Mouse (Mus musculus): ENCODE data around the gene Guf1.

Guf1 gene

GRCm38 (mm10) chr5:69556628-69557403 lies at the start of gene Guf1:
Gene Guf1, plus strand, starts transcription at chr5:69556923.
- 0 out of 2 replicates have a peak, but pooled peaks have one; percentile 37 for TF ChIP-seq GATA4 (IDR thresholded peaks at IDR 0.05; ENCODE audit: insufficient replicate concordance, low read length)

GRCm38 (mm10) chr5:69507045-69507444 lies 49.7 kb upstream of the Guf1 start:
- no peak for TF ChIP-seq GATA4 (IDR thresholded peaks at IDR 0.05; ENCODE audit: insufficient replicate concordance, low read length)

- TF ChIP-seq GATA4 (IDR thresholded peaks at IDR 0.05; ENCODE audit: insufficient replicate concordance, low read length): no peak
Observed at GRCm38 (mm10) chr5:69511631-69512030, 45.1 kb upstream of the Guf1 start.

- no peak for TF ChIP-seq GATA4 (IDR thresholded peaks at IDR 0.05; ENCODE audit: insufficient replicate concordance, low read length)
Observed at GRCm38 (mm10) chr5:69512203-69512602, 44.5 kb upstream of the Guf1 start.

- TF ChIP-seq GATA4 (IDR thresholded peaks at IDR 0.05; ENCODE audit: insufficient replicate concordance, low read length): no peak
Observed at GRCm38 (mm10) chr5:69520661-69521278, 36.0 kb upstream of the Guf1 start.

DNA sequence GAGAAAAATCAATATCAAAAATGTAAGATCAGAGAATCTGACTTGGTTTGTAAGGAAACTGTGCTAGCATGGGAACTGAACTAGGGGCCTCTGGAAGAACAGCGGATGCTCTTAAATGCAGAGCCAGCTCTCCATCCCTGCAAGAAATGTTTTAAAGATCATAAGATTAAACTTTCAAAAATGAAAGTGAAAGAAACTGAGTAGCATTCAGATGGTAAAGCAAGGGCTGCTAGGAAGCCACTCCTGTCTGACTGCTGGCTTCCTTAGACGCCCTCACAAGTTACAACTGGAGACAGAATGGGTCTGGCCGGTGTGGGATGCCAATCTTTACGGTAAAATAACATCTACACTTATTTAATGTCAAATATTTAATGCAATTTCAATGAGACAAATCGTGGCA lies 34.7 kb upstream of the Guf1 start:
- TF ChIP-seq GATA4 (IDR thresholded peaks at IDR 0.05; ENCODE audit: insufficient replicate concordance, low read length): no peak

DNA sequence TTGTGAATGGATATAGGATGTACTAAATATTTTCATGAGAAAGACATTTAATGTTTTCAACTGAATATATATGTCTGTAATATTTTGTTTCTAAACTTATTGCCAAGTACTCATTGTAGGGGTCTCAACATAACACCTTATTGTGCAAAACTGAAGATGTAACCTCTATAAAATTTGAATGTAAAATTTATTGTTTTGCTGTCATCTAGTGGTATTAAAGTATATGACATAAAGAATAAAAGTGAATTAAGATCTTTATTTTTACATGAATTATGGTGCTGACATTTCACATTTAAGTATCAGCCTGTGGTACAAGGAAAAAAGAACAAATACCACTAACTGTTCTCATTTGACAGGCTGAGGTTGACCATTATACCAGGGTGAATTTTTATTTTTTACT lies 32.8 kb upstream of the Guf1 start:
- TF ChIP-seq GATA4 (IDR thresholded peaks at IDR 0.05; ENCODE audit: insufficient replicate concordance, low read length): no peak

GRCm38 (mm10) chr5:69541680-69542079 lies 15.0 kb upstream of the Guf1 start:
- no peak for TF ChIP-seq GATA4 (IDR thresholded peaks at IDR 0.05; ENCODE audit: insufficient replicate concordance, low read length)

DNA sequence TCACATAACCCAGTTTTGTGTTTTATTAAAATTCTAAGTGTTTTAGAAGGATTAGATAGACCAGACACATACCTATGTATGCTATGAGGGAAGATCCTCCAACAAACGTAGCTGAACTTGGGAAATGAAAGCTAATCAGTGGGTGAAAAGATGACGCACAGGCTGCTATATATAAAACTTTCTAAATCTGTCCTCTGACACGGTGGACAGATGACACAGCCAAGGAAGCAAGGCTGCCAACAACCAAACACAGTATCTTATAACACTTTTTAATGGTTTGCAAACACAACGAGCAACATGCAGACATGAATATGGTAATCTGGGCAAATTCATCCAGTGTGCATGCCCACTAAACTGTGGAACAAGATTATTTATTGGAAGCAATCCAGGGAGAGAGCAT lies 14.2 kb upstream of the Guf1 start, which contains the start of gene Yipf7:
Gene Yipf7 (minus strand): TSS at position 160 of the 400 bp plus-strand sequence.
- no peak for TF ChIP-seq GATA4 (IDR thresholded peaks at IDR 0.05; ENCODE audit: insufficient replicate concordance, low read length)

DNA sequence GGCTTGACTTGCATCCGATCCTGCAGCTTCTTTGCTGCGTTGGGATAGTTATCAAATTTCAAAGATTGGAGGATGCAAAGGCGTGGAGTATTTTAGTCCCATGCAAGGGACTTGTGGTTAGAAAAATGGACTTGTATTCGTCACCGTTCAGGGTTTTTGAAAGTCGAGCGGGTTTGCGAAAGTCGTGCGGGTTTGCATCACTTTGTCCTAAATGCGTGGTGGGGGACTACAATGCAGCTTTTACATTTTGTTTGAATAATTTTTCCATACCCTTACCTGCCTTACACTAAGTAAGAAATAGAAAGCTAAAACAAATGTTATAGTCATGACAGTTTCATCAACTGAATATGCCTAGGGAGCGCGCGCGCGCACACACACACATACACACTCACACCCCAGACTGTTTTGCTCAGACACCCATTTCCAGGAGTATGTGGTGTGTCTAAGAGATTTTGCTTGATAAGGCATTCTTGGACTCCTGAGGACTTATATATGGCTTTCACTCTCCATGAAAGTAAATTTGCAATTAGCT lies 747 bp downstream of the Guf1 start:
- no peak for TF ChIP-seq GATA4 (IDR thresholded peaks at IDR 0.05; ENCODE audit: insufficient replicate concordance, low read length)

- no peak for TF ChIP-seq GATA4 (IDR thresholded peaks at IDR 0.05; ENCODE audit: insufficient replicate concordance, low read length)
Observed at GRCm38 (mm10) chr5:69591640-69592461, 35.1 kb downstream of the Guf1 start, which contains the start of gene Gnpda2. Gene Gnpda2, minus strand, starts transcription at chr5:69592340.

DNA sequence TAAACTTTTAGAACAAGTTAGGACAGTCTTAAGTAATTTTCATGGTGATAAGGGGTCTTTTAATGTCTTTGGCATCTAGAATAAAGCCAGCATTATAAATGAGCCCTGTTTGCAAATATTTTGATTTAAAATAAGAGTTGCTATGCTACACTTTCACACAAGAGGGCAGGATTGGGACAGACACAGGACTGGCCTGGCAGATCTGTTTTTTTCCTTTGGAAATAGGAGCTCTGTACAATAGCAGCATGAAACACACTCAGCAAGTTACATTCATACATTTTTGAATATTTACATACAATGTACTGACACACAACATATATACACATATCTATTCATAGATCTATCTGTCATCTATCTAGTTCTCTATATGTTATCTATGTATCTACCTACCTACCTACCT lies 44.3 kb downstream of the Guf1 start:
- TF ChIP-seq GATA4 (IDR thresholded peaks at IDR 0.05; ENCODE audit: insufficient replicate concordance, low read length): no peak

DNA sequence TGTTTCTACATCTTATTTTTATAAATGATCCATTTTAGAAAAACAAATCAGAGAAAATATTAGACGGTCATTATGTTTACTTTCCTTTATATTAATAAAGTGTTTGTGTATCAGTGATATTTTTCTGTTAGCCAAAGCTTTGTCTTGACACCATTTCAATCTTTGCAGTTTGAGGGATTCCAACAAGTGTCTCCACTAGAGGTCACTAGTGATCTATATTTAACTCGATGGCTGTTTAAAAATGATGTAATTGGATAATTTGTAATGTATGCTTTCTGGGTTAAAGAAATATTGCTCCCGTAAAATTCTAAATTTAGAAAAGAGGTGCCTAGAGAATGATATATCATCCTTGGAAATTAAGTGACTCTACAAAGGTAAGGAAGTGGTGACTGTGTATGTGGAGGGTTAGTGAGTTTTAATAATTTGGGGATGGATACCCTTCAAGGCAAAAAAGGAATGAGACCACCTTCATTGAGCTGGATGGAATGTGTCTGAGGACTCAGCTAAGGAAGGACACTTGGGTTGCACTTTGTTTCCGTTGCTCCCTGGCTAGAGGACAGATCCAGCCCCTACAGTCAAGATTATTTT lies 56.6 kb downstream of the Guf1 start:
- no peak for TF ChIP-seq GATA4 (IDR thresholded peaks at IDR 0.05; ENCODE audit: insufficient replicate concordance, low read length)

DNA sequence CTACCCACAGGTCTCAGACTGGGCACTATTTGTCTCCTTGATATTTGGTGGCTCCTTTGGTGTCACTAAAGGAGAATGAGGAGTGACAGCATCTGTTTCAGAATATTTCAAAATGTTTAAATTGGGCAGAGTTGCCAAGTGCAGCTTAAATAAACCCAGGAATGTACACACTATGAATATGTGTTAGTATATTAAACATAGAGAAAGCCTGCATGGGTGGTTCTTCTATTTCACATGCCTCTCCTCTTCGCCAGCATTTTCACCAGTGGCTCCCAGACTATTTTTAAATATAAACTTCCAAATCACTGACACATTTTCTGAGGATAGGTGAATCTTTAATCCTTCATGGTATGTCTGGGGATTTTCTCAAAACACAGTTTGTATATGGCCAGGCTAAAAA lies 64.2 kb downstream of the Guf1 start:
- no peak for TF ChIP-seq GATA4 (IDR thresholded peaks at IDR 0.05; ENCODE audit: insufficient replicate concordance, low read length)

Measured in liver, adult (tissue).